Mouse (Mus musculus): ENCODE results near the gene Trim8.

- TF ChIP-seq CTCF (IDR thresholded peaks at IDR 0.05), result no peak
- no peak for TF ChIP-seq EP300 (IDR thresholded peaks at IDR 0.05)
Observed at GRCm38 (mm10) chr19:46509202-46509601, 7.7 kb downstream of the Trim8 start.

Measured in lung, postnatal 0 days (tissue).